Mouse (Mus musculus) megakaryocyte-erythroid progenitor cell, adult 5-6 weeks (primary cell): ENCODE measurements around the gene Gm21616. TPM values are rescaled to one million over a fixed set of nuclear protein-coding genes. Genes with fewer than 3 reads are reported as not detected.
"Not testable (repeated sequence)": the region's sequence is repeated elsewhere in the genome, so short reads cannot be mapped to it uniquely, and the experiment has no call there.

Source experiments
- ATAC-seq: replicated peaks from 2 replicates; pipeline ENCODE4 v1.8.0; 2016; ENCODE audit warnings: mild to moderate bottlenecking, inconsistent platforms; ENCODE audit not compliant: severe bottlenecking, poor library complexity, low FRiP score, low TSS enrichment
- total RNA-seq, 2 experiments: library from RNA; stranded (forward) in 1 of 2; stranded (reverse) in 1 of 2; fragments of 200-1000, 215-1000 nt in 1 of 2; fragments of >200 nt in 1 of 2; fragmentation: Nextera tagmentation in 1 of 2; gene quantifications; 2 replicates each; pipeline ENCODE4 v1.2.3; 2014 to 2017

Gm21616 gene
- total RNA-seq (2014; fragmentation: Nextera tagmentation) (not detected in 2 replicates), total RNA-seq (2017) (not detected in 2 replicates)

GRCm38 (mm10) chrX:125435242-125435641, at the start of gene Gm21616:
Gene Gm21616, plus strand, starts transcription at chrX:125435542.
- not testable (repeated sequence) for ATAC-seq
